Mouse (Mus musculus): ENCODE results near the gene Prpsap1.

- TF ChIP-seq POLR2A (IDR thresholded peaks at IDR 0.05; ENCODE audit: low read depth, low read length), result no peak
- TF ChIP-seq IRF4 (IDR thresholded peaks at IDR 0.05; ENCODE audit: low read depth, low read length), result no peak
- TF ChIP-seq HCFC1 (IDR thresholded peaks at IDR 0.05; ENCODE audit: low read depth, low read length), result no peak
- TF ChIP-seq E2F4 (IDR thresholded peaks at IDR 0.05; ENCODE audit: insufficient replicate concordance, low read depth, low read length), result no peak
- TF ChIP-seq TBP (conservative IDR thresholded peaks at IDR 0.05; ENCODE audit: low read depth, low read length), result no peak
- TF ChIP-seq SIN3A (IDR thresholded peaks at IDR 0.05; ENCODE audit: low read length), result no peak
- no peak for TF ChIP-seq ZNF384 (IDR thresholded peaks at IDR 0.05; ENCODE audit: low read depth, low read length)
- TF ChIP-seq CTCF (conservative IDR thresholded peaks at IDR 0.05 in 1 of 2, IDR thresholded peaks at IDR 0.05 in 1 of 2; ENCODE audit: low read depth in 2 of 2, low read length in 2 of 2), result no peak
- TF ChIP-seq EP300 (IDR thresholded peaks at IDR 0.05; ENCODE audit: low read length), result no peak
- TF ChIP-seq MYC (IDR thresholded peaks at IDR 0.05; ENCODE audit: low read depth, low read length), result no peak
Observed at GRCm38 (mm10) chr11:116426852-116427575, 67.0 kb downstream of the Prpsap1 start.

Measured in CH12.LX (cell line).